Mouse (Mus musculus) hindbrain, embryonic 12.5 days (tissue): ENCODE measurements around the gene Mag. TPM values are rescaled to one million over a fixed set of nuclear protein-coding genes. Genes with fewer than 3 reads are reported as not detected.
"Not testable (repeated sequence)": the region's sequence is repeated elsewhere in the genome, so short reads cannot be mapped to it uniquely, and the experiment has no call there.

ENCODE experiments used
- ATAC-seq: fragments of 200-750 bp; cut with Nextera tagmentation; 2 replicates; pipeline ENCODE4 v1.8.0; 2017; ENCODE audit warnings: moderate TSS enrichment; ENCODE audit not compliant: low FRiP score
- H3K27ac ChIP-seq: fragments of 300-500 bp; sonication (generic); 2 replicates; pipeline ENCODE4 v1.5.1; 2016; ENCODE audit warnings: mild to moderate bottlenecking
- H3K27me3 ChIP-seq: fragments of 300-500 bp; sonication (generic); 2 replicates; pipeline ENCODE4 v1.6.1; 2016; ENCODE audit warnings: mild to moderate bottlenecking
- H3K36me3 ChIP-seq: fragments of 300-500 bp; sonication (generic); 2 replicates; pipeline ENCODE4 v1.6.1; 2016; ENCODE audit warnings: mild to moderate bottlenecking
- H3K4me1 ChIP-seq: fragments of 300-500 bp; sonication (generic); 2 replicates; pipeline ENCODE4 v1.6.1; 2016
- H3K4me2 ChIP-seq: fragments of 300-500 bp; sonication (generic); replicated peaks from 2 replicates; pipeline ENCODE4 v1.6.1; 2016; ENCODE audit warnings: mild to moderate bottlenecking
- H3K4me3 ChIP-seq: fragments of 300-500 bp; sonication (generic); 2 replicates; pipeline ENCODE4 v1.5.1; 2016; ENCODE audit warnings: mild to moderate bottlenecking
- H3K9ac ChIP-seq: fragments of 300-500 bp; sonication (generic); 2 replicates; pipeline ENCODE4 v1.6.1; 2016; ENCODE audit warnings: mild to moderate bottlenecking, moderate library complexity
- H3K9me3 ChIP-seq: fragments of 300-500 bp; sonication (generic); replicated peaks from 2 replicates; pipeline ENCODE4 v1.6.1; 2016; ENCODE audit warnings: mild to moderate bottlenecking
- WGBS: fragments of 180-500 bp; shearing (Covaris S2); methylation state at CpG from one replicate; pipeline ENCODE4 v1.1.7; 2016; 5-methylcytosine and 5-hydroxymethylcytosine counted together
- polyA plus RNA-seq: library from polyadenylated mRNA; unstranded; fragments of >200 nt; fragmentation: Nextera tagmentation; extraction: Ambion mirVana; gene quantifications from 2 replicates; pipeline ENCODE4 v1.2.1, GENCODE M21; 2016

The Mag gene
- polyA plus RNA-seq, 1 experiment from 2014 or later, result 0.56 TPM

- no peak for ATAC-seq
- no peak overlapping the region for H3K4me2 ChIP-seq
- 83% methylated on average over 3 of the region's 3 CpGs for WGBS
- H3K9ac ChIP-seq, result no peak overlapping the region
- no peak overlapping the region for H3K27ac ChIP-seq
- peaks cover 27% of the 10 kb centered on the region for H3K4me1 ChIP-seq
- no peak overlapping the region for H3K4me3 ChIP-seq
- no peaks in the 10 kb centered on the region for H3K9me3 ChIP-seq
- H3K27me3 ChIP-seq, result no peaks in the 10 kb centered on the region
- H3K36me3 ChIP-seq, result peaks cover 64% of the 10 kb centered on the region
Measured at GRCm38 (mm10) chr7:30954036-30954435, 39.4 kb upstream of the Mag start.

- Histone ChIP-seq H3K4me1 (peaks cover 22% of the 10 kb centered on the region), H3K36me3 (peaks cover 62% of the 10 kb centered on the region), H3K9me3 (no peaks in the 10 kb centered on the region), H3K27me3 (no peaks in the 10 kb centered on the region), H3K27ac (no peak overlapping the region), H3K4me3 (no peak overlapping the region), H3K9ac (no peak overlapping the region), H3K4me2 (no peak overlapping the region)
- WGBS, result 88% methylated on average over 6 of the region's 6 CpGs
- no peak for ATAC-seq
Measured at GRCm38 (mm10) chr7:30953459-30953858, 38.8 kb upstream of the Mag start.

GRCm38 (mm10) chr7:30952441-30953265 lies 38.0 kb upstream of the Mag start:
- no peak overlapping the region for H3K27ac ChIP-seq
- H3K36me3 ChIP-seq, result peaks cover 62% of the 10 kb centered on the region
- no peak overlapping the region for H3K4me2 ChIP-seq
- WGBS, result 92% methylated on average over 16 of the region's 16 CpGs
- no peaks in the 10 kb centered on the region for H3K27me3 ChIP-seq
- no peak overlapping the region for H3K4me3 ChIP-seq
- no peaks in the 10 kb centered on the region for H3K9me3 ChIP-seq
- peaks cover 14% of the 10 kb centered on the region for H3K4me1 ChIP-seq
- no peak for ATAC-seq
- no peak overlapping the region for H3K9ac ChIP-seq

GRCm38 (mm10) chr7:30949902-30950301 lies 35.2 kb upstream of the Mag start:
- H3K4me3 ChIP-seq, H3K27me3 ChIP-seq, H3K27ac ChIP-seq, H3K9ac ChIP-seq, H3K4me1 ChIP-seq, ATAC-seq, H3K4me2 ChIP-seq, H3K9me3 ChIP-seq: not testable (repeated sequence)
- 91% methylated on average over 3 of the region's 3 CpGs for WGBS
- H3K36me3 ChIP-seq, result peaks cover 70% of the 10 kb centered on the region

GRCm38 (mm10) chr7:30945876-30946275 lies 31.2 kb upstream of the Mag start:
- H3K36me3 ChIP-seq, result peaks cover 32% of the 10 kb centered on the region
- H3K27ac ChIP-seq, result no peak overlapping the region
- no peaks in the 10 kb centered on the region for H3K4me1 ChIP-seq
- no peak overlapping the region for H3K9ac ChIP-seq
- 97% methylated on average over 7 of the region's 7 CpGs for WGBS
- H3K9me3 ChIP-seq, result no peaks in the 10 kb centered on the region
- no peaks in the 10 kb centered on the region for H3K27me3 ChIP-seq
- H3K4me3 ChIP-seq, result no peak overlapping the region
- no peak for ATAC-seq
- no peak overlapping the region for H3K4me2 ChIP-seq

- H3K4me3 ChIP-seq, H3K4me2 ChIP-seq, H3K4me1 ChIP-seq, H3K27me3 ChIP-seq, H3K9ac ChIP-seq, H3K27ac ChIP-seq, H3K9me3 ChIP-seq: not testable (repeated sequence)
- 86% methylated on average over 7 of the region's 7 CpGs for WGBS
- ATAC-seq, result peak; percentile 26; the same call in 1 of the 2 replicates
- H3K36me3 ChIP-seq, result peaks cover 28% of the 10 kb centered on the region
Measured at GRCm38 (mm10) chr7:30945466-30945865, 30.8 kb upstream of the Mag start.

- not testable (repeated sequence) for H3K4me3 ChIP-seq, ATAC-seq, H3K9me3 ChIP-seq, H3K9ac ChIP-seq, H3K4me2 ChIP-seq, H3K27ac ChIP-seq, H3K4me1 ChIP-seq, H3K27me3 ChIP-seq
- peaks cover 21% of the 10 kb centered on the region for H3K36me3 ChIP-seq
- WGBS, result 87% methylated on average over 2 of the region's 2 CpGs
Measured at GRCm38 (mm10) chr7:30944706-30945105, 30.0 kb upstream of the Mag start.

- H3K4me2 ChIP-seq, result no peak within 1 kb of the TSS
- 76% methylated on average over 9 of the region's 9 CpGs for WGBS
- no peak within 1 kb of the TSS for H3K27ac ChIP-seq
- H3K4me1 ChIP-seq, result no peaks in the 10 kb centered on the region
- H3K9me3 ChIP-seq, result no peaks in the 10 kb centered on the region
- peaks cover 15% of the 10 kb centered on the region for H3K36me3 ChIP-seq
- no peaks in the 10 kb centered on the region for H3K27me3 ChIP-seq
- no peak within 1 kb of the TSS for H3K4me3 ChIP-seq
- H3K9ac ChIP-seq, result no peak within 1 kb of the TSS
- ATAC-seq, result no peak
Measured at GRCm38 (mm10) chr7:30943909-30944635, 29.4 kb upstream of the Mag start, which contains the start of gene Hamp. Gene Hamp (minus strand): TSS chr7:30944032.

- not testable (repeated sequence) for H3K27ac ChIP-seq, H3K4me1 ChIP-seq, H3K9me3 ChIP-seq, ATAC-seq, H3K4me2 ChIP-seq, H3K4me3 ChIP-seq, H3K9ac ChIP-seq, H3K27me3 ChIP-seq
- H3K36me3 ChIP-seq, result peaks cover 11% of the 10 kb centered on the region
- WGBS, result 63% methylated on average over 3 of the region's 3 CpGs
Measured at GRCm38 (mm10) chr7:30942365-30942764, 27.7 kb upstream of the Mag start.

- H3K27me3 ChIP-seq, H3K36me3 ChIP-seq, H3K9me3 ChIP-seq, ATAC-seq, H3K27ac ChIP-seq, H3K9ac ChIP-seq, H3K4me3 ChIP-seq, H3K4me1 ChIP-seq, H3K4me2 ChIP-seq: not testable (repeated sequence)
- 73% methylated on average over 1 of the region's 1 CpGs for WGBS
Measured at GRCm38 (mm10) chr7:30940070-30940469, 25.4 kb upstream of the Mag start.

- not testable (repeated sequence) for H3K27me3 ChIP-seq, H3K4me2 ChIP-seq, H3K36me3 ChIP-seq, H3K9ac ChIP-seq, H3K4me1 ChIP-seq, H3K9me3 ChIP-seq, ATAC-seq, H3K27ac ChIP-seq, H3K4me3 ChIP-seq
- WGBS, result 77% methylated on average over 6 of the region's 6 CpGs
Measured at GRCm38 (mm10) chr7:30935422-30936099, 20.9 kb upstream of the Mag start.

GRCm38 (mm10) chr7:30924581-30924980 lies 9.9 kb upstream of the Mag start, which contains the start of gene Hamp2:
Gene Hamp2 (minus strand): TSS chr7:30924681.
- not testable (repeated sequence) for H3K4me3 ChIP-seq, ATAC-seq, H3K36me3 ChIP-seq, H3K9me3 ChIP-seq, H3K27ac ChIP-seq, H3K27me3 ChIP-seq, H3K4me2 ChIP-seq, H3K4me1 ChIP-seq, H3K9ac ChIP-seq
- 82% methylated on average over 2 of the region's 2 CpGs for WGBS
